Mouse (Mus musculus): ENCODE measurements around the gene Fut4.

DNA sequence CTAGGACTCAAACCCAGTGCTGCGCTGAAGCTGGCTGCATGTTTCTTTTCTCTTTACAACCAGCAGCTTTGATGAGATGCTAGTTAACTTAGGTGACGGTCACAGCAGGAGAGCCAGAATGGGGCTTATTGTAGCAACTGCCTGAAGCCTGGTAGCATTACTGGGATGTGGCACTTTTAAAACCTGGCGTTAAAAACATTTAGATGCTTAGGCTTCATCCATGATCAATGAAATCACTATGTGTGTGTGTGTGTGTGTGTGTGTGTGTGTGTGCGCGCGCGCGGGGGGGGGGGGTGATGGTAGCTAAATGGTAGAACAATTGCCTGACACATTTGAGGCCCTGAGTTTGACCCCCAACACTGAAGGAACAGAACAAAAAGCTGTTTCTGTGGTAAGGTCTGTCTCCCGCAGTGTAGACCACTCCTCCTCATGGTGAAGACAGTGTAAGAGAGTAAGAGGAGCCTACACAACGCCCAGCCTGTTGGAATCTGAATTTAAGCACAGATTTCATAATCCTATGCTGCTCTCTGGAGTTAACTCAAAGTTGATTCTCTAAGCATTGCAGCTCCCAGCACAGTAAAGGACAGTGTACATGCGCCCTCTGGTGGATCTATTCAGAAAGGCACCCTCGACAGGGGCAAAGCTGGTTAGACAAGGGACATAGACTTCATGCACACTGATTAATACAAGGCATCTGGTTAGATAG lies 53.5 kb downstream of the Fut4 start:
- TF ChIP-seq CTCF (IDR thresholded peaks at IDR 0.05; ENCODE audit: insufficient read depth, low read depth, low read length), result no peak
- no peak for TF ChIP-seq POLR2A (IDR thresholded peaks at IDR 0.05; ENCODE audit: insufficient read depth, low read depth, low read length)

All from olfactory bulb, adult 2 months (tissue).